Mouse (Mus musculus): ENCODE data around the gene Hapln1. TPM values are rescaled to one million over a fixed set of nuclear protein-coding genes. Genes with fewer than 3 reads are reported as not detected.

The Hapln1 gene
- polyA plus RNA-seq, 1 experiment from 2014 or later: 2.8 TPM

- 26% methylated on average over 11 of the region's 11 CpGs for WGBS
- peaks cover 7% of the 10 kb centered on the region for H3K4me1 ChIP-seq (ENCODE audit: control insufficient read depth, insufficient read depth, low read length)
- peak overlapping the region; percentile 86 for H3K4me2 ChIP-seq (ENCODE audit: low read depth, low read length)
- H3K27me3 ChIP-seq (ENCODE audit: control insufficient read depth, insufficient read depth, low read length): no peaks in the 10 kb centered on the region
- H3K9me3 ChIP-seq (replicated peaks; ENCODE audit: control insufficient read depth, low read length): no peaks in the 10 kb centered on the region
- ATAC-seq (replicated peaks; ENCODE audit: extremely low read depth, insufficient read depth, low FRiP score): no peak; the same call in 1 of the 2 replicates
- H3K27ac ChIP-seq (ENCODE audit: low read length): no peak overlapping the region
- H3K36me3 ChIP-seq (ENCODE audit: control insufficient read depth, insufficient read depth): no peaks in the 10 kb centered on the region
- H3K9ac ChIP-seq (ENCODE audit: low read length): no peak overlapping the region; the same call in 1 of the 2 replicates
- peak overlapping the region; percentile 10 for H3K4me3 ChIP-seq (ENCODE audit: low read length)
Measured at GRCm38 (mm10) chr13:89540301-89540982, 846 bp downstream of the Hapln1 start.

DNA sequence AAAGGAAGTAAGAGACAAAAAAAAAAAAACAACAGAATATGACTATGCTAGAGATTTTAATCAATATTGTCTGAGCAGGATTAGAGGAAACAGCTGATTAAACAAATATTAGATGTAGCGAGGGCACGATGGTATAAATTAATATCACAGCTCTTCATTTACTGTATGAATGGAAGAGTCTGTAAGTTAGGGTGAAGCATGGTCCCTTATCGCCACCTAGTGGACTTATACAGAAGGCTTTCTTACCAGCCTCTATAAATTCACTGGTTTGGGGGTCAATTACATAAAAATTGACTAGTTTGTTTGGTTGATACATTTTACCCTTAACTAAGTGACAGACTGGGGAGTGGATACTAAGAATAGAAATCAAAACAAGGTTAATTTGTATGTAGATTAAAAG lies 3.4 kb downstream of the Hapln1 start:
- no peak overlapping the region for H3K4me2 ChIP-seq (ENCODE audit: low read depth, low read length)
- ATAC-seq (replicated peaks; ENCODE audit: extremely low read depth, insufficient read depth, low FRiP score): no peak
- H3K4me3 ChIP-seq (ENCODE audit: low read length): no peak overlapping the region
- no peaks in the 10 kb centered on the region for H3K9me3 ChIP-seq (replicated peaks; ENCODE audit: control insufficient read depth, low read length)
- WGBS: 5% methylated on average over 3 of the region's 3 CpGs
- H3K36me3 ChIP-seq (ENCODE audit: control insufficient read depth, insufficient read depth): no peaks in the 10 kb centered on the region
- H3K4me1 ChIP-seq (ENCODE audit: control insufficient read depth, insufficient read depth, low read length): peaks cover 7% of the 10 kb centered on the region
- no peak overlapping the region for H3K9ac ChIP-seq (ENCODE audit: low read length)
- no peaks in the 10 kb centered on the region for H3K27me3 ChIP-seq (ENCODE audit: control insufficient read depth, insufficient read depth, low read length)
- no peak overlapping the region for H3K27ac ChIP-seq (ENCODE audit: low read length)

GRCm38 (mm10) chr13:89548203-89548740 lies 8.7 kb downstream of the Hapln1 start:
- no peaks in the 10 kb centered on the region for H3K9me3 ChIP-seq (replicated peaks; ENCODE audit: control insufficient read depth, low read length)
- no peak overlapping the region for H3K27ac ChIP-seq (ENCODE audit: low read length)
- no peaks in the 10 kb centered on the region for H3K4me1 ChIP-seq (ENCODE audit: control insufficient read depth, insufficient read depth, low read length)
- no peak for ATAC-seq (replicated peaks; ENCODE audit: extremely low read depth, insufficient read depth, low FRiP score)
- WGBS: 9% methylated on average over 2 of the region's 2 CpGs
- H3K4me3 ChIP-seq (ENCODE audit: low read length): no peak overlapping the region
- H3K4me2 ChIP-seq (ENCODE audit: low read depth, low read length): no peak overlapping the region
- no peaks in the 10 kb centered on the region for H3K36me3 ChIP-seq (ENCODE audit: control insufficient read depth, insufficient read depth)
- H3K27me3 ChIP-seq (ENCODE audit: control insufficient read depth, insufficient read depth, low read length): no peaks in the 10 kb centered on the region
- H3K9ac ChIP-seq (ENCODE audit: low read length): no peak overlapping the region

GRCm38 (mm10) chr13:89549507-89549906 lies 9.9 kb downstream of the Hapln1 start:
- H3K36me3 ChIP-seq (ENCODE audit: control insufficient read depth, insufficient read depth): no peaks in the 10 kb centered on the region
- no peak overlapping the region for H3K9ac ChIP-seq (ENCODE audit: low read length)
- no peak overlapping the region for H3K4me3 ChIP-seq (ENCODE audit: low read length)
- no peak for ATAC-seq (replicated peaks; ENCODE audit: extremely low read depth, insufficient read depth, low FRiP score)
- H3K9me3 ChIP-seq (replicated peaks; ENCODE audit: control insufficient read depth, low read length): no peaks in the 10 kb centered on the region
- no peaks in the 10 kb centered on the region for H3K4me1 ChIP-seq (ENCODE audit: control insufficient read depth, insufficient read depth, low read length)
- no peak overlapping the region for H3K4me2 ChIP-seq (ENCODE audit: low read depth, low read length)
- no peaks in the 10 kb centered on the region for H3K27me3 ChIP-seq (ENCODE audit: control insufficient read depth, insufficient read depth, low read length)
- 53% methylated on average over 4 of the region's 4 CpGs for WGBS
- H3K27ac ChIP-seq (ENCODE audit: low read length): no peak overlapping the region

DNA sequence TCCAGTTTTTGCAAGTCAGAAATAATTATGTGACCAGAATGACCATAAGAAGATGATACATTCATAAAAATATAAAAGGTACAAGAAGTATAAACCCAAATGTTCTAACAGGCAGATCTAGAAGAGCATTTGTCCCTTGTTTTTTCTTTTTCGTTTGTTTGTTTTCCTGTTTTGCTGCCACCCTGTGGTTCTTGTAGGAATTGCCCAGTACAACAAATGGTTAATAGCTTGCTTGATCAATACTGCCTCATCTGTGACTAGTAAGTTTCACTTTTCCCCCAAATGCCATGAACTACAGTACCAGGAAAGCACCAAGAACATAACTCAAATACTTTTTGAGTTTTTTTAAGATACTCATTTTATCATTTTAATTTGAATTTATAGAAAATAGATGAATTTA lies 11.9 kb downstream of the Hapln1 start:
- Histone ChIP-seq H3K4me3 (ENCODE audit: low read length) (no peak overlapping the region), H3K27ac (ENCODE audit: low read length) (no peak overlapping the region), H3K9me3 (replicated peaks; ENCODE audit: control insufficient read depth, low read length) (no peaks in the 10 kb centered on the region), H3K36me3 (ENCODE audit: control insufficient read depth, insufficient read depth) (no peaks in the 10 kb centered on the region), H3K9ac (ENCODE audit: low read length) (no peak overlapping the region), H3K4me2 (ENCODE audit: low read depth, low read length) (no peak overlapping the region), H3K27me3 (ENCODE audit: control insufficient read depth, insufficient read depth, low read length) (no peaks in the 10 kb centered on the region), H3K4me1 (ENCODE audit: control insufficient read depth, insufficient read depth, low read length) (no peaks in the 10 kb centered on the region)
- whole genome bisulfite sequencing: 16% methylated on average over 1 of the region's 1 CpGs
- ATAC-seq (replicated peaks; ENCODE audit: extremely low read depth, insufficient read depth, low FRiP score): no peak

DNA sequence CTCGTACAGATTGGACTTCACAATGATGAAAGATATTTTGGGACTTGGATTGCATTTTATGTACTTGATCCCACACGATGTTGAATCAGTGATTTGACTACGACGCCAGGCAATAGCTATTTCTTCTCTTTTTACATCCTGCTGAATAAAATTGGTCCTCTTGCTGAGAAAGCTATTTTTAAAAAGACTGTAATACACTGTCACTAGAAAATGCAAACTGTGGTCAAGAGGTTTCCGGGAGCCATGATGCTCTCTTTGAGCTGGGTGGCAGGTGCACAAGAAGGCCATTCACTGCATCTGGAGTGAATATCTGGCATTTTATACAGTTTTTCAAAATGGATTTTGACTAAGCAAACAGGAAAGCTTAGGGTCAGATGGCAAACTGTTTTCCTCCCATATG lies 24.9 kb downstream of the Hapln1 start:
- Histone ChIP-seq H3K27ac (ENCODE audit: low read length) (no peak overlapping the region), H3K4me3 (ENCODE audit: low read length) (no peak overlapping the region), H3K9ac (ENCODE audit: low read length) (no peak overlapping the region), H3K4me1 (ENCODE audit: control insufficient read depth, insufficient read depth, low read length) (no peaks in the 10 kb centered on the region), H3K9me3 (replicated peaks; ENCODE audit: control insufficient read depth, low read length) (no peaks in the 10 kb centered on the region), H3K4me2 (ENCODE audit: low read depth, low read length) (no peak overlapping the region), H3K27me3 (ENCODE audit: control insufficient read depth, insufficient read depth, low read length) (no peaks in the 10 kb centered on the region), H3K36me3 (ENCODE audit: control insufficient read depth, insufficient read depth) (no peaks in the 10 kb centered on the region)
- 85% methylated on average over 5 of the region's 5 CpGs for WGBS
- ATAC-seq (replicated peaks; ENCODE audit: extremely low read depth, insufficient read depth, low FRiP score): no peak

DNA sequence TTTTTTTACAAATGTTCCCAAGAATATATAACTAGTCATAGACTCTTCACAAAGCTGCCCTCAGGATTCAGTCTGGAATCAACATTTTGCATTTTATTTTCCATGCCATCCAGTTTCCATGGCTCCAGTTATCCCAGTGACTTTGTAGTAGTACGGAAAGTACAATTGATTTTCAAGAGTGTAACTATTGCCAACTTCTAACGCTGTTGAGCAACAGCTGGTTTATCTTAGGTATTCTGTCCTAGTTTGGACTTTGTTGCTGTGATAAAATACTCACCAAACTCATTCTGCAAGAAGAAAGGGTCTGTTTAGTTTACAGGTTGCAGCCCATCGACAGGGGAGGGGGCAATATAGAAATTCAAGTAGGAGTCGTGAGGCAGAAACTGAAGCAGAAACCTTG lies 26.7 kb downstream of the Hapln1 start:
- no peak overlapping the region for H3K4me2 ChIP-seq (ENCODE audit: low read depth, low read length)
- no peak overlapping the region for H3K27ac ChIP-seq (ENCODE audit: low read length)
- no peak for ATAC-seq (replicated peaks; ENCODE audit: extremely low read depth, insufficient read depth, low FRiP score)
- no peaks in the 10 kb centered on the region for H3K9me3 ChIP-seq (replicated peaks; ENCODE audit: control insufficient read depth, low read length)
- no peak overlapping the region for H3K9ac ChIP-seq (ENCODE audit: low read length)
- 65% methylated on average over 4 of the region's 4 CpGs for WGBS
- H3K4me1 ChIP-seq (ENCODE audit: control insufficient read depth, insufficient read depth, low read length): no peaks in the 10 kb centered on the region
- H3K4me3 ChIP-seq (ENCODE audit: low read length): no peak overlapping the region
- no peaks in the 10 kb centered on the region for H3K27me3 ChIP-seq (ENCODE audit: control insufficient read depth, insufficient read depth, low read length)
- H3K36me3 ChIP-seq (ENCODE audit: control insufficient read depth, insufficient read depth): no peaks in the 10 kb centered on the region

GRCm38 (mm10) chr13:89579115-89579514 lies 39.5 kb downstream of the Hapln1 start:
- Histone ChIP-seq H3K27me3 (ENCODE audit: control insufficient read depth, insufficient read depth, low read length) (no peaks in the 10 kb centered on the region), H3K4me3 (ENCODE audit: low read length) (no peak overlapping the region), H3K36me3 (ENCODE audit: control insufficient read depth, insufficient read depth) (no peaks in the 10 kb centered on the region), H3K9ac (ENCODE audit: low read length) (no peak overlapping the region), H3K9me3 (replicated peaks; ENCODE audit: control insufficient read depth, low read length) (no peaks in the 10 kb centered on the region), H3K4me2 (ENCODE audit: low read depth, low read length) (no peak overlapping the region), H3K4me1 (ENCODE audit: control insufficient read depth, insufficient read depth, low read length) (no peaks in the 10 kb centered on the region), H3K27ac (ENCODE audit: low read length) (no peak overlapping the region)
- no peak for ATAC-seq (replicated peaks; ENCODE audit: extremely low read depth, insufficient read depth, low FRiP score)
- 97% methylated on average over 2 of the region's 2 CpGs for WGBS

GRCm38 (mm10) chr13:89583138-89583746 lies 43.6 kb downstream of the Hapln1 start:
- no peak for ATAC-seq (replicated peaks; ENCODE audit: extremely low read depth, insufficient read depth, low FRiP score)
- Histone ChIP-seq H3K9me3 (replicated peaks; ENCODE audit: control insufficient read depth, low read length) (no peaks in the 10 kb centered on the region), H3K9ac (ENCODE audit: low read length) (no peak overlapping the region), H3K4me3 (ENCODE audit: low read length) (no peak overlapping the region), H3K27me3 (ENCODE audit: control insufficient read depth, insufficient read depth, low read length) (no peaks in the 10 kb centered on the region), H3K27ac (ENCODE audit: low read length) (no peak overlapping the region), H3K4me1 (ENCODE audit: control insufficient read depth, insufficient read depth, low read length) (no peaks in the 10 kb centered on the region), H3K4me2 (ENCODE audit: low read depth, low read length) (no peak overlapping the region), H3K36me3 (ENCODE audit: control insufficient read depth, insufficient read depth) (no peaks in the 10 kb centered on the region)
- 64% methylated on average over 4 of the region's 4 CpGs for WGBS
